Mouse (Mus musculus): ENCODE measurements around the gene Anapc13. TPM values are rescaled to one million over a fixed set of nuclear protein-coding genes. Genes with fewer than 3 reads are reported as not detected.

Anapc13 gene
- total RNA-seq, 2 experiments from 2014 or later = 305 TPM

DNA sequence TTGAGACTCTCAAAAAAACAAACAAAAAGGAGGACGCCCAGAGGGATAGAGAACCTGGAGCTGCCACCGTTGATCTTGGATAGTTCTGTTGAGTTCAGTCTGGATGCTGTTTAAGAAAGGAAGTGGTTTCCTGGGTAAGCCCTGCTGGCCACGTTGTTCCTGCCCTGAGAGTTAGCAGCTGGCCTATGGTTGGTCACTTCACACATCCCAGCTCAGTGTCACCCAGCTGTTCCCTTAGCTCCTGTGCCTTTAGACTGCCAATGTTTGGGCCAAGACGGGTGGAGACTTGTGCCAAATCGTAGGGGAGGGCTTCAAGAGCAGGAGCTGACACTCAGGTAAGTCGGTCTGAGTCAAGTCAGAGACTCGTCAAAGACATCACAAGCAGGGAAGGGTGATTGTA, 3.0 kb downstream of the Anapc13 start:
- intact Hi-C loops (cut with DNase I) = no loop called here
- no peak for DNase-seq

DNA sequence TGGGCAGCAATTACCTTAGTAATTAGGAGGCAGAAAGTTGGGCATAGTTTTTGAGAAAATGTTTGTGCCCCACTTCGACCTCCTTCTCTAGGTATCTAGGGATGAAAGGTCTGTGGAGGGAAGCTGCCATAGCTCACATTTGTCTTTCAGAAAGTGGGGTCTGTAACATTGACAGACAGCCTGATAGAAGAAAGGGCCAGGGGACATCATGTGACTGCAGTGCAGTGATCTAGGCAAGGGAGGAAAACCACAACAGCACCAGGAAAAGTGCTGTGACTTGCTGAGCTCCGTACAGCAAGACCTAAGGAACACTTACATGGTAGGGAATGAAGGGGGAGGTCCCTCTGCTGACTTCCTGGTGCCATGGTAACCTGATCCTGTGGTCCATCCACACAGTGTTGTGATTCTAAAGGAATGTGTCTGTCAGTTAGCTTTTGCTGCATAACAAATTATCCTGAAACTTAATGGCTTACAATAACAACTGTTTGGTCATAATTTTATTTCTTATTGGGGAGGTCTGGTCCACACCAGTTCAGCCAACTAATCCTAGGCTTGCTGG, 5.6 kb downstream of the Anapc13 start:
- intact Hi-C loops (cut with DNase I) = no loop called here
- no peak for DNase-seq

DNA sequence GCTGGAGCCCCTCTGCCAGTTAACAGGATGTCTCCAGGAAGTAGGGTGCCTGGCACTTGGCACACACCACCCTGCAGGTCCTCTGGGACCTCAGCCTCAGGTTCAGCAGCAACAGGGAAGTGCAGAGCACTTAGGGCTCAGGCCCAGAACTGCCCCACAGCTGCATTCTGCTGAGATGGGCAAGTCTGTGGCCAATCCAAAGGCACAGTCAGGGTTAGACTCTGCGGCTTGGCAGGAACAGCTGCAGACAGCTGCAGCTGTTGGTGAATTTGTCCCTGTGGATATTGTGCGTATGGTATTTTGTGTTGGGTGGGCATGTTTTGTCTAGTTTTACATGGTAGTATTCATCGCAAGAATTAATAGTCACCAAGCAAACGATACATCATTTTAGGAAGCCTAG, 6.1 kb downstream of the Anapc13 start:
- intact Hi-C loops (cut with DNase I) = no loop called here
- DNase-seq = no peak

DNA sequence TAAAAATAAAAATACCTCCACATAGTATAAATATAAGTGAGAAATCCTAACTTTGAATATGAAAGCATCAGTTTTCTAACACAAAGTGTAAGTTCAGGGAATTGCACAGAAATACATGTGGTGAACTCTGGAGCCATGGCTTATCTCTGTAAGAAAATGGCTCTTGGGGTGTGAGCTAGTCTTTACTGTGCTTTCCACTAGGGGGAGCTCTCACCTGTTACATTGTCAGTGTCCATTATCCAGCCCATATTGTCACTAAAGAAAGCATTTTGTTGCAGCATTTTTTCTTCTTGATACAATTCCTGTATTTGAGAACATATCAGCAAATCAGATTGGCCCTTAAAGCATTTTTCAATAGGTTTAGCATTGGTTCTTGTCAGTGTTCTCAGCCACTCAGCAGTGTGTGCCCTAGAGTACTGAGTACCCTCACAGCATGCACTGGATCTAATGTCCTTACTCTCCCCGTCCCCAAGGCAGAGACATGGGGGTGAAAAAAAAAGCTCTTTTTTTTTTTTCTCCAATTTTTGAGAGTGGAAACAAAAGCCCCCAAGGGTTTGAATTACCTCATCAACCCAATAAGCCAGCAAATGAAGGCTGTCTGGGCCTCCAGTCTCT, 6.9 kb downstream of the Anapc13 start:
- intact Hi-C loops (cut with DNase I) = no loop called here
- DNase-seq = peak; percentile 74 to 84

DNA sequence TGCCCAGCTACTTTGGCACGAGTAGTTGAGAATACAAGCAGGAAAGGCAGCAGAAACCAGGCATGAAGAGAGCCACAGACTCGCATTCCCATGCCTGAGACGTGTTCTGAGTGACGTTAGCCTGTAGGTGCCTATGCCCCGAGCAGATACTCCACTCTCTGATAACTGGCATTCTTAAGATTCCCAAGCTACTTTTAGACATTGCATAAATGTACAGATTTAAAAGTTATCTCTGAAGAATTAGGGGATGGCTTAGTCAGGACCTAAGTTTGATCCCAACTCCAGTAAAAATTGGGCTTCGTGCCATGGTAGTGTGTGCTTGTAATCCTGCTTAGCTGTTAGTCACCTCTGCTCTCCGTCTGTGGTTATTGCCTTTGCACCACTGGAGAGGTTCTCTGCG, 8.4 kb downstream of the Anapc13 start:
- DNase-seq = no peak
- intact Hi-C loops (cut with DNase I) = no loop called here

DNA sequence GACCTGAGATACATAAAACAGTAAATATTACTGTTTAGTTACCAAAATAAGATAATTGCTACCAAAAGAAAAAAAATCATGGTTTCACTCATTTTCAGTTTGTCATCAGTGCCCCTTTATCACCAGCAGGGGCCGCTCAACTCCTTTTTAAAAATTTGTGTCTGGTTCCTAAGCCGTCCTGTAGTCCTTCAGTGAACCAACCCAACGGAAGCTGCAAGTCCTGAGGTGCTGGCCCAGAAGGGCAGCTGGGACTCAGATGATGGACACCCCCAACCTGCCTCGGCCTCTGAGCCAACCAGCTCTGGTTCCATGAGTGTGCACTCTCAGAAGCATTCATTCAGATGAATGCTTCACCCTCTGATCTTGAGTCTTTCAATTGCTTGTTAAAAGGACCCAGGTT, 10.5 kb downstream of the Anapc13 start:
- intact Hi-C loops (cut with DNase I) = loop anchor here (1.0 to 2.0 kb wide), 3 partner anchors 78 to 231 kb away; no protein-coding TSS in a partner anchor
- DNase-seq = peak; percentile 66 to 78

DNA sequence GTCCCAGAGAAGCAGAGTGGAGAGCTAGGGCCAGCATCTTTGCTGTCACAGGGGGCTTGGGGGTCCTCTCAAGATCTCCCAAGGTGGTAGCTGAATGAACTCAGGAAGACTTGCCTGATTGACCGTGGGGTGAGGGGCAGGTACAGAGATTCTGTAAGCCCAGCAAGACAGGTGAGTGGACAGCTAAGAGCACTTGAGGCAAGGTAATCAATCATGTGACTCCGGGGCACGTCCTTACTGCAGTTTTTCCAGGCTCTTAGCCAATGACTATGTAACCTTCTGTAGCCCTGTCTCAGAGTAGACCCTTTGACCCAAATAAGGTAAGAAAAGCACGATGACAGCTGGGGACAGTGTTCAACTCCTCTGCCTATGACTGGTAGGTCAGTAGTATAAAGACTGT, 11.0 kb downstream of the Anapc13 start:
- intact Hi-C loops (cut with DNase I) = loop anchor here (2.0 kb wide), 1 partner anchor 78 kb away; no protein-coding TSS in a partner anchor
- DNase-seq = no peak

DNA sequence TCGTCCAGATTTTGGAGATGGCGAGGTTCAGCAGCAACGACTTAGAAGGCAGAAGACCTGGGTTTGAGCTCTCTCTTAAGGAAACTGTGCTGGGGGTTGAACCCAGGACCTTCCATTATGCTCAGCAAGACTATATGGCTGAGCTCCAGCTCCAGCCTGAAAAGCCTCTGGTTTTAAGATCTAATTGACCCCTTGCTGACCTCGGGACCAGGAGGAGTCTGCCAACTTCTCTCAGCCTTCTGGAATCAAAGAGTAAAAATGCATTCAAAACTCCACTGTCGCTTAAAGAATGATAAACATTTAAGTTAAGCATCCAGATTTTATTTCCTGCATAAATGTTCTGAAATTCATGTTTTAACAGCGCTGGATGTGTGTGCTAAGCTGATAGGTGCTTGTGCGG, 12.9 kb downstream of the Anapc13 start:
- intact Hi-C loops (cut with DNase I) = no loop called here
- no peak for DNase-seq

DNA sequence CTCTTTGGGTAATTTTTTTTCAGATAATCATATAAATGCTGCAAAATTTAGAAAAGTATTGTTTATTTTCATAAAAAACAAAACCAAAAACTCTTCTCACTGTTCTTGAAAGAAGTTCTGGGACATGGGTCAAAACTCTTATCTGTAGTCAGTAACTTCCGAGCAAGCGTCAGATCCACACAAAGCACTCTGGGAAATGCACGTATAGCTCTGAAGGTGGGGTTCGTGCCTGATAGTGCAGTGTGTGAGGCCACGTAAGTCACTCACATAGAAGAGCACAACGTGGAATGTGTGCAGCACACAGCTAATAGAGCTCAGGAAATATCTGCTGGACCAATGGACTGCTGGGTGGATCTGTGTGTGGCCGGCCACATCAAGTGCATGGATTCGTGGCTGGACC, 13.4 kb downstream of the Anapc13 start:
- intact Hi-C loops (cut with DNase I) = no loop called here
- no peak for DNase-seq

DNA sequence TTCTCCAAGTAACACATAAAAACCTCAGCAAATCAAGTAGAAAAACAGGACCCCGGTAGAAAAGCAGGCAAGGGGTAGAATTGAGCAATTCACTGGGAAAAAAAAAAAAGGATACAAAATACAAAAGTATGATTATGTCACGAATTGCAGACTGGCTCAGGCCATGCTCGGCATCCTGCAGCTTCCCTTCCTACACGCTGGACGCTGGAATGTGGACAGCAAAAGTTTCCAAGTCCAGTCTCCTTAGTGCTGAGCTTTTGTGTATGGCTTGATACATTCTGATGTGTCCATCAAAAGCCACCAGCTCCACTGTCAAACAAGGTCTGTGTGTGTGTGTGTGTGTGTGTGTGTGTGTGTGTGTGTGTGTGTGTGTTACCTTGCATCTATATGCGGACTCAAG, 15.4 kb downstream of the Anapc13 start:
- intact Hi-C loops (cut with DNase I) = no loop called here

DNA sequence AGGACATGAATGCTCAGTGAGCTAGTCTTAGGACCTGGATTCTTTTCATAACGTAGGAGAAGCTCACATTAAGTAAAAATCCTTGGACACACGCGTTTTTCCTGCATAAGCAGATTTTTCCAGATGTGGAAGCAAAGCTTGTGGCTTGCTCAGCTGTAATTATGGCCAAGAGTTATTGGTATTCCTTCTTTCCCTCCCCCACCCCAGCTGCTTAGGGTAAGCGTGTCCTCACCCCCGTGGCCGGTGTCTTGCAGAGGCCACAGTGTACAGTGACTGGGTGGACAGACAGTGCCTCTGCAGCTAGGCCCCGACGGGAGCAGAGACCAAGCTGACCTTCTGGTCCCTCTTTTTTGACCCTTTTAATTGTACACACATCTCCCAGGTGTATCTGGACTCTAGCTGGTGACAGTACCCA, 17.0 kb downstream of the Anapc13 start:
- DNase-seq = peak in 1 of 2 experiments; percentile 56
- intact Hi-C loops (cut with DNase I) = no loop called here

More for the DNA sequence above, 15.4 kb downstream of the Anapc13 start:
- DNase-seq = no peak

DNA sequence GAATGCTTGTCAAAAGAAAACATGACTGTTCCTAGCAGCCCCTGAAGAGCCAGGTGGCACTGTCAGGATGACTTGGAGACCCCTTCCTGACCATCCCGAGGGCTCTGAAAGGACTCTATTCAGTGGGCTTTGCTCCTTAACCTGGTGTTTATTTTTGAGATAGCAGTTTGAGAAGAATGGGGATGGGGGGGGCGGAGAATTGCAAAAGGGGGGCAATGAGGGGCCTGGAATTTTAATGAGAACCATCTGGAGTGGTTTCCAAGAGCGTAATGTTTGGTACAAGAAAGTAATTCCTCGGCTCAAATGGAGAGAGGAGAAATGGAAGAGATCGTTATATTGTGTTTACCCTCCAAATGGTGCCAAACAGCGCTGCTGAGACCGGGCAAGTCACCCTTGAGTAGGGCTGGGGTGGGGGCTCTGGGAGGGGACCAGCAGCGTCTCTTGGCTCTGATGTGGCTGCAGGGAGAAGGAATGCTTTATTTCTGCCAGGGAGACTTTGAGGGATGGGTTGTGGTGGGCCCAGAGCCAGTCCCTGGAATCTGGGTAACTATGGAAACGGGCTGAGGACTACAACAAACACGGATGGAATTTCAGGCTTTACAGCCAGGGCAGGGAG, 17.5 kb downstream of the Anapc13 start:
- intact Hi-C loops (cut with DNase I) = no loop called here
- peak; percentile 84 to 86 for DNase-seq

DNA sequence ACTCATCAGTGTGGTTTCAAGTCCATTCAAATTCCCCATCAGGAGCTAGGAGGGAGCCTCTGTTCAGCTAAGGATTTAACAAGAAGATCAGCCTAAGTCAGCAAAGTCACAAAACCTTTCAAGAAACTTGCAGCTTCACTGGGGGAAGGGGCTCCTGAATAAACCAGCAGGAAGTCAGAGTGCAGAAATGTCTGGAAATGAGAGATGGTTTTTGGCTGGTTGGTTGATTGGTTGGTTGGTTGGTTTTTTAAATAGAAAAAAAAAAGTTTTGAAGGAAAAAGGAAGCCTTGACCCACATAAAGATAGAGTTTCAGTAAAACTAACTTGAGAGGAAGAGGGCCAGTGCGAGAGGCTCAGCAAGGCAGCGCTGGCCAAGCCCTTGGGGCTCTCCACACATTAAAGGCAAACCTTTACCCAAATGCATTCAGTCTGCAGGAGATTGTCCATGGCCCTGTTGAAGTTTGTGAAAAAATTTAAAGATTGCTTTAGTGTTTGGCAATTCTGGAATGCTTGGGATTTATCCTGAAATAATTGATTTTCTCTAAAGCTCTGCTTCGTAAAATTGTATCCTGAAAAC, 19.1 kb downstream of the Anapc13 start:
- DNase-seq = no peak
- intact Hi-C loops (cut with DNase I) = no loop called here

DNA sequence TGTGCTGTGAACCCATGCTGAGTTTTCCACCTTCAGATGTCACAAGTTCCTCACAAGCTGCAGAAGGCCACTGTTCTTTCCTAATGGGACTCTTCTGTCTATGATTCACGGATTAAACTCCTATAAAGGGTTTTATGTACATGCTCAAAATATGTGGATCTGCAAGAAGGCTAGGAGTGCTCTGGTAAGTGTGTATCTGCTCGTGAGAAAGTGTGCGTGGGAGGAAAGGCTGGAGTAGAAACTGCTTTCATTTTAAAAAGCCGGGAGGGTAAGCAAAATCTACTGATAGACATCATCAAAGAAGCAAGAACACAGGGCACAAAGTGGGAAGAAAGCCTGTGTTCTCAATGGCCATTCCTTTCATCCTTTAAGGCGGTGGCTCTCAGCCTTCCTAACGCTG, 20.9 kb downstream of the Anapc13 start:
- no peak for DNase-seq
- intact Hi-C loops (cut with DNase I) = no loop called here

DNA sequence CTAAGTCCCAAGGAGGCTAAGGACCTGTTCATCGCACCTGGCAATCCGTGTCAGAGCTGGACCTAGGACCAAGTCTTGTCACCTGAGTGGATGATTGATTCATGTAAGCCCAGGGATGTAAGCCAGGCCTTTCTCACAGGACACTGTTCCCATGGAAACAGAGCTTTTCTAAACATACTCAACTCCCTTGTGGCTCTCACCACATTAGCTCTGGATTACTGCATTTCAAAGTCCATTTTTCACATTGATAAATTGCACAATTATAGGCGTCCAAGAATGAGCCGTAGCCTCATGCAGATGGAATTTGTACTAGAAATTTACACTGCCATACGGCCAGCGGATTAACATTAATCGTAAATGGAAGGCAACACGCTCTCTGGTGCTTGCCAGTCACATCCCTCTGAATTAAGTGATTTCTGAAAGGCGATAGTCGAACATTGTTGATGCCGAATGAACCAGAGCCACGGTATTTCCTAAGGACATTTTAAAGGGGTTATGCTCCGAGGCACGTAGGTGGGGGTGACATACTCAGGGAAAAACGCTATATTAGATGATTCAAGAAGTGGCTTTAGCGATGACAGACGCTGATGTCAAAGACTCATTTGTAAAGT, 23.9 kb downstream of the Anapc13 start:
- intact Hi-C loops (cut with DNase I) = no loop called here
- DNase-seq = peak in 1 of 2 experiments; percentile 27

DNA sequence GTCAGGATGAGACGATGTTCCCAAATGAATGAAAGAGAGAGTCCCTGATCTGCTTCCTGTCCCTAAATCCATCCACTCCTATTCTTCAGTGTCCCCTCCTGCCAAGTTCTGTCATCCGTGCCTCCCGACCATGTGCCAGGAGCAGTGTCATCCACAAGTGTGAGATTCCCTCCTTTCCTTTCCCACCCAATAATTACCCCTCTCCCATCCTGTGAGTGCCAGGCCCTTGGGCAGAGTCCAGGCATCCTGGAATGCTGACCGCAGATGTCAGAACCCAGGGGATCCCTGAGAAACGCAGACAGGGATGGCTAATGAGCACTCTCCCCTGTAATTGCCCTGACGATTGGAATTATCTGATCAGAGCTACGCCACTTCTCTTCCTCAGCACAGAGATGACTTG, 24.5 kb downstream of the Anapc13 start:
- no peak for DNase-seq
- intact Hi-C loops (cut with DNase I) = no loop called here

DNA sequence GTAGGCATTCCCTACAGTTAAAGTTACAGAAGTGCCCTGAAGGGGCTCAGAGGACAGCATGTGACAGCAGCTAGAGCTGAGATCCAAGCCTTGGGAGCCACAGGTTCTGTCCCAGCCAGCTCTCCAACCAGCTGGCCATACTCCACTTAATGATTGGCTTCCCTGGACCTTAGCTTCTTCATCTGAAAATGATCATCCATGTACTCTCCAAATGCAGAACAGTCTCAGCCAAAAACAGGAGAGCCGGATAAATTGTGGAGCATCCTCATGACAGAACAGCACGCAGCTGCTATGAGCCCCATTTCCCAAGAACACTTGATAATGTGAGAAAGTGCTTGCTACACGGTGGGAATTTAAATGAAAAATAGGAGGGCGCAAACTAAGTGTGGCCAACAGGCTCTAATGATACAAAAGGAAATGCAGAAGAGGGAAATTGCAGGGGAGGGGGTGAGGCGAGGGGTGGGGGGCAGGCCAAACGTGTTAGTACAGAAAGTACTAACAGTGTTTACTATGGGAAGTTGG, 25.2 kb downstream of the Anapc13 start:
- no peak for DNase-seq
- intact Hi-C loops (cut with DNase I) = no loop called here

DNA sequence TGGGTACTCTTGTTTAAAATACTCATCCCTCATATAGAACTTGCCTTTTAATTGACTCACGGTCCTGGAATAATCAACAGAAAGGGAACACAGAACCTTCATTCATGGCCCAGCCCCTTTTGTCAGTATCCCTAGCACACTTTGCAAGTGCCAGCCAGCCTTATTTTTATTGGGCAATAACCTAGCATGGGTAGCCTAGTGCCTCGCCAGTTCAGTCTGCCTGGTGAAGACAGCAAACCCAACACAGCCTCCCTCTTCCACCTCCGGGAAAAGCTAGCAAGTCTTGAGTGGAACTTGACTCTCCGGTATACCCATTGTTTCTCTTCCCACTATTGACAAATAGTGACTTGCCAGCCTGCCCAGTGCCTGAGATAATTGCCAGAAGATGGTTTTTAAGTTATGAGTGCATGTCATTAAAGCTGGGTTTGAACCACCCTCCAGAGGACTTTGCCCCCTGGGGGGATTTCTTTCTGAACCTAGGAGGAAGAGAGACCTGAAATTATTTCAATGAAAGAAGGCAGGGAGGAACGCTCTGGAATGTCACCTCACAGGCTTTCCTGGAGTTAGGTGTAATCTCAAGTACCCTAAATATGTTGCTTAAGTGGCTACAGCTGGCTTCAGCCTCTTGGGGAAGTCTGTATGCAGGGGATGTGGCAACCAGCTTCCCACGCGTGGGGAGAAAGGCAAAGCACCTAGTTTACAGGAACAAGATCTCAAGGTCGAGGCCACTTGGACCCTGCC, 30.4 kb downstream of the Anapc13 start:
- intact Hi-C loops (cut with DNase I) = no loop called here
- DNase-seq = no peak

DNA sequence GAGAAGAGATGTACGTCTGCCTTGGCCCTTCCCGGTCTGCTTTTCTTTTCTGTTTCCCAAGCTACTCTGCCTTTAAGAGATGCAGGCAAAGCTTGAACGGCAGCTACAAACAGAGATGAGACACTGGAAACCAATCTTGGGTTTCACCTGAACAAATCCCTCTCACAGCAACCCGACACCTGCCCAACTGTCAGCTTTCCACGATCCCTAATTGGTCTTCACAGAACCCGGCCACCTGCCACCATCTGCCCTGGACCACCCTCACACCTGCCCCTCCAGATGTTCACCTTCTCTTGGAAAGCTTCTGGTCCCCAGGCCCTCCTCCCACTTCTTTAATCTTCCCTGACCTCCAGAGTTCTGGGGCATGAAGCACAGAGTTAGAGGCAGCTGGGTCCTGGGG, 42.0 kb downstream of the Anapc13 start:
- intact Hi-C loops (cut with DNase I) = no loop called here
- DNase-seq = no peak

DNA sequence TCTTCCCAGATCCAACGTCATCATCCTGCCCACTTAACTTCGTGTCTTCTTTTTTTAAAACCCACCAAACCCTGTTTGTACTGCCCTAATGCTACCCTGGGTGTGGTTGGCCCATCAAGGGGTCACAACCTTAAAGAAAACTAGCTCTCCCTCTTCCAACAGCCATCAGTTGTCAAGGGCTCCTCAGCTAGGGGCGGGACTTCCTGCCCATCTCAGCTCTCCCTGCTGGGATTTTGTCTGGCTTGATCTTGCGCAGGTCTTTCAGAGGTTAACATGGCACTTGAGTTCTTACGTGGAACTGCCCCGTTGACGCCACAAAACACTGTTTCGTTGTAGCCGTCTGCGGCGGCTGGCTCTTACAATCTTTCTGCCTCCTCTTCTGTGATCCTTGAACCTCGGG, 42.8 kb downstream of the Anapc13 start:
- intact Hi-C loops (cut with DNase I) = no loop called here
- no peak for DNase-seq

DNA sequence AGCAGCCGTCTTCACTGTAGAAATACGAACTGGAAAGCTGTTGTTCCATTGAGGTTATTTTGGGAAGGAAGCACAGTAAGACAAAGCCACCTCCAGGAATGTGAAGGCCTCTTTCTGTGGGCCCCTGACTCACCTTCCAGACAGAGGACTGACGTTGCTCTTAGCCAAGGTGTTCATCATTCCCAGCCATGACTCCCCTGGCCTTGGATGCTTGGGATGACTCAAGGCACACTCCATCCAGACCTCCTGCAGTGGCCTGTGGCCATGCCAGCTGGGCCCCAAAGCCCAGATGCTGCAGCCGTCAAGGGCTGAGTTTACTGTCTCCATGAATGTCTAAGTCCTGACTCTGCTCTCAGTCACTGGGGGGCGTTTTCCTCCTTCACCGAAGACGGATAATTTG, 47.3 kb downstream of the Anapc13 start:
- intact Hi-C loops (cut with DNase I) = no loop called here
- no peak for DNase-seq

Measured in heart, postnatal 10 days (tissue).